Mouse (Mus musculus) olfactory bulb, adult 2 months (tissue): ENCODE measurements at regions not wholly inside any gene's neighbourhood (a gene's known extent, or its start where the extent isn't known, plus 50 kb on each side); places are given as distances from the start of the nearest gene placed in this dataset.

Source experiments
- CTCF ChIP-seq: fragments of 200-500 bp; IDR thresholded peaks from 2 replicates; pipeline ENCODE4 v1.5.1; 2012; ENCODE audit warnings: low read depth, mild to moderate bottlenecking, low read length, moderate library complexity; ENCODE audit not compliant: insufficient read depth
- POLR2A ChIP-seq: fragments of 200-500 bp; IDR thresholded peaks from 2 replicates; pipeline ENCODE4 v1.6.1; 2012; ENCODE audit warnings: mild to moderate bottlenecking, low read depth, low read length, moderate library complexity; ENCODE audit not compliant: insufficient read depth

GRCm38 (mm10) chr14:46461960-46462359 lies 71.5 kb upstream of the Bmp4 start:
- TF ChIP-seq CTCF (no peak), POLR2A (no peak)
